Mouse (Mus musculus) B cell, adult (primary cell): ENCODE data around the gene Zdhhc11. TPM values are rescaled to one million over a fixed set of nuclear protein-coding genes. Genes with fewer than 3 reads are reported as not detected.

Experiments
- total RNA-seq: library from RNA; stranded (reverse); gene quantifications from 4 replicates; pipeline ENCODE4 v1.2.4, GENCODE M21; 2023; ENCODE audit not compliant: inconsistent age

Zdhhc11 gene
- total RNA-seq = not detected in 4 replicates

GRCm38 (mm10) chr13:73963551-73963950 is at the start of gene Zdhhc11:
Gene Zdhhc11, plus strand, starts transcription at chr13:73963851.

GRCm38 (mm10) chr13:73937321-73938176 is 26.1 kb upstream of the Zdhhc11 start, which contains the start of the genes Trip13 and Brd9:
Gene Trip13, minus strand, starts transcription at chr13:73937784.
Gene Brd9, plus strand, starts transcription at chr13:73937811.

GRCm38 (mm10) chr13:74008948-74009718 is 45.5 kb downstream of the Zdhhc11 start, which contains the start of gene Tppp:
Gene Tppp, plus strand, starts transcription at chr13:74009407.

Other genes starting within 250 kb of the Zdhhc11 start
- 7.6 to 11.5 TPM (median 9.4 TPM) in 4 replicates for gene Slc12a7, start 230.8 kb upstream of the Zdhhc11 start, total RNA-seq
- not detected in 4 replicates for gene Nkd2, start 116.2 kb upstream of the Zdhhc11 start, total RNA-seq
- 4.0 to 5.9 TPM (median 4.9 TPM) in 4 replicates for gene Trip13, start 26.1 kb upstream of the Zdhhc11 start, total RNA-seq
- gene Brd9, start 26.0 kb upstream of the Zdhhc11 start, total RNA-seq = 91.6 to 107 TPM (median 102 TPM) in 4 replicates
- gene Tppp, start 45.6 kb downstream of the Zdhhc11 start, total RNA-seq = 0.64 to 0.96 TPM (median 0.88 TPM) in 4 replicates
- gene Cep72, start 98.4 kb downstream of the Zdhhc11 start, total RNA-seq = 11.8 to 14.8 TPM (median 13.6 TPM) in 4 replicates
- not detected in 4 replicates for gene Slc9a3, start 157.6 kb downstream of the Zdhhc11 start, total RNA-seq
- 41.1 to 53.1 TPM (median 46.4 TPM) in 4 replicates for gene Exoc3, start 244.9 kb downstream of the Zdhhc11 start, total RNA-seq